Mouse (Mus musculus) 3134 (cell line): ENCODE results near the gene Spag16.
A peak's percentile ranks its signal among the peaks of the same experiment; 100 is the strongest.

Experiments used
- DNase-seq: peaks from one replicate; pipeline ENCODE4 v3.0.0-alpha.2; 2011; ENCODE audit warnings: low spot score; ENCODE audit not compliant: insufficient read length; ENCODE audit errors: extremely low read depth

The Spag16 gene

DNA sequence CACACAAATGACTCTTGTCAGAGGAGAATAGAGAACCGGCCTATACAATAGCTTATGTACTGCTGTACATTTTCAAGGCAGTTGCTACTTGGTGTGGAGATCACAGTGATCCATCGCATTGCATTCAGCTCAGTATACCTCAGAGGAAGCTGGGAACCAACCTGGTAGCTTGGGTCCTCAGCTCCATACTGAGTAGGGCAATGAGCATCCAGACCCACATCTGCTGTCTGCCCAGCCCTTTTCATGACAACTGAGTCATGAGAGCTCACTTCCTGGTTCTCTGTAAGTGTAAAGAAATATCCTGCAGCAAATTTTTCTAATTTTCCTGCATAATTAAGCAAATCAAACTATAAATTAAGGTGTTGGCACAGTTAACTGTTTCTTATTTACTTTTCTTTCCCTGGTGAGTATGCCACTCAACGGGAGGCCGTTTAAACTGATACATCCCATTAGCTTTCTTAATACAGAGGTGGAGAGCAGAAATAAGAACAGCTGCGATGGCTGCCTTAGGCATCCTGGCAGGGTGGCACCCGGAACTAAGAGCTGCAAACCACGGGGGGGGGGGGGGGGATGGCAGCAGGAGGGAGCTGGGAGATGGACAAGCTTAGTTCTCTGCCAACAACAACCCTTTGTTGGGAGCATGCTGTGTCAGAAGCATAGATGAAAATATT lies 255.6 kb downstream of the Spag16 start:
- no peak for DNase-seq

DNA sequence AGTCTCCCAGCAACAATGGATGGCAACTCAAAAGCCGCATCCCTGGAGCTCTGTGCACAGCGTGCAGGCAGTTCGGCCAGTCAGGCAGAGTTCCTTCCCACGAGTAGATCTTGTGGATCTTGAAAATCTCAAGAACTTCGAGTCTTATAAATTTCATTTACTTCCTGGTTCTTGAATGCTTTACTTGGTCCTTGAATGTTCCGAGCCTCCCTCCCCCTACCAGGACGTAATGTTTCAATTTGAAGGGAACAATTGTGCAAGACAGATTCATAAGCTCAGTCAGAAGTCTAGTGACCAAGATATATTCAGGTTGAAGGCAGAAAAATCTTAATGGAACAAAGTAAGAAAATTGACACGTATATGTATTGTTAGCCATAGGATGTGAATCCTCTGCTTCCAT lies 277.9 kb downstream of the Spag16 start:
- DNase-seq = no peak

DNA sequence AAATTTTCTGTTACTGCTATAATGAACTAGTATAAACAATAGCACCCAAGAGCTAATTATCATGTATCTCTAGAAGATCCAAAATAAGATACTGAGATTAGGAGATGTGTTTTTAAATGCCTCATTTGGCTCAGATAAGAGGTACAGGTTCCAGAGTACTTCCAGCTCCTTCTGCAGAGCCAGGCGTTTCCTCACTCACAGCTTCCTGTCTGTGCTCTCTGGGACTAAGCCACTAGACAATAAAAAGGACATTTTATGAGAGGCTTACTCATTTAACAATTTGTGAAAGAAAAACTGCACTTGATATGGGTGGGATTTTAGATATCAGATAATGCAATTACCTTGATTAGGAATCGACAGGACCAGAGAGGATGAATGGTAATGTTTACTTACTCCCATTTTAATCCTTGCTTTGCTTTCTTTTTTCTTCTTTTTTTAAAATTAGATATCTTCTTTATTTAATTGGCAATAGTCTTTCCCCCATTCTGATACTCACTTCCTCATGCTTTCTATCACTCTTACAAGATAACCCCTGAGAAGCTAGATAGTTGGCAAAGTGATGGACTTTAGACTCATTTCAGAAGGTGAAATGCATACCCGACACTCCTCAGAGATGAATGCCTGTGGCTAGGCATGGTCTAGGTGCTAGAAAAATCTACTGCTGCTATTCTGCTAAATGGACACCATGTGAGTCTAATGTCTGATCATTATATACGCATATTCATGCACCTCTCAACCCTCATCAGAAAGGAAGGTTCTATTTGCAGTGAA lies 289.6 kb downstream of the Spag16 start:
- no peak for DNase-seq

DNA sequence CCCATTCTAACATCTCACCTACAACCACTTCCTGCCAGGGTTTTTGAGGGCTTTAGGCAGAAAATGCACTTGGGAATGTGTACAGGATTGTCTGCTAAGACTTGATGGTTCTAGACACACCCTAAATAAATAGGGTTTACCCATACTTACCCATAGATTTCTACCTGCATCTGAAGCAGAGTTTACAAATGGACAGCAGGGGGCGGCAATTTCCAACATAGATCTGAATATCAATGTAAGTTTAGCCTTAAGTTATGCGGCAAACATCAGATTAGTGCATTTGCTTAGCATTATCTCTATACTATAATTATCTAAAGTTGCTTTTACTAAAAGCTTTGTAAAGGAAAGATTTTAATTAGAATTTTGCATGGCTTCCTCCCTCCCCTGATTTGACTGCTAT lies 301.3 kb downstream of the Spag16 start:
- DNase-seq = no peak

DNA sequence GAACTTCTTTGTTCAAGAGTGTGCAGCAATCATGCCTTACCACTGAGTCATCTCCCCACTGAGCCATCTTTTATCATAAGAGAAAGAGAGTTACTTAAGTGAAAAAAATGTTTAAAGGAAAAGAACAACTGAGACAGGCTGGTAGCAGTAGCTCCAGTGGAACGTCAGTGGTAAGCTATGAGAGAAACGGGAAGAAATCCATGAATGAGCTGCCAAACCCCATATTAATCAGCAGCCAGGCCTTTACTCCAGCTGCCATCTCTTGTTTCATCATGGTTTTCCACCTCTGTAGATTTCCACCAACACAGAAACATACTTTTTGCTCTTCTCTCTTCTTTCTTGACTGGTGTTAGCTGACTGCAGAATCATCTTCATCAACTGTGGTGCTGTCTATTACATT lies 308.8 kb downstream of the Spag16 start:
- DNase-seq = no peak

DNA sequence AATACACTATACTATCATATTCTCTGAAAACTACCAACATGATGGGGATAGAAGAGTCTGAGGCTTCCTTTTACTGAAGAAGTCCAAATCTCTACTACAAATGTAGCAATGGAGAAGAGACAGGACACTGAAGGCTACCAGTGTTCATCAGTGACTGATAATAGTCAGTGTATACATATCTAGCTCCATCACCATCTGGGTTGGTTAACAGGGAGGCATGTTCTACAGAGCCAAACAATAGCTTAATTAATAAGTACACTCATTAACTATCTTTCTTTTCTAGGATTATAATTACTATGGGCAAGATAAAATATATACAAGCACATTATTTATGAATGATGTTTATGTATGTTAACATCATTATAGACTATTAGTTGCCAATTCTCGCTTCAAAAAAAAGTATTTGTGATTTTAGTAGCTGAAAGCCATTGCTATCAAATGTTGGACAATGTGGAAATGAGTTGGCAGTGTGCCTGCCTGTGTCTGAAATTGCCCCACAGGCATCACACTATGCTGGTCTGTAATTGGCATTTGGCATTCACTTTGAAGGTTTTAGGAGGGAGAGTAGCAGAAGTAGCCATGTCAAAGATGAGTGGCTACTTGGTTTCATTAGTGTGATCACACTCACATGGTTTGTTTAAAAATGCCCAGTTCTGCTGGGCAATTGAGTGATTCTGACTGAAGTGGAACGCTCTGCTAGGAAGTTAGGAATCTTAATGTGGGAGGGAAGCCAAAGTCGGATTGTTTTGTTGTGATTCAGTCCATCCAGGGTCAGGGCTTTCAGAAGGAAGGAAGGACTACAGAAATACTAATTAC lies 338.8 kb downstream of the Spag16 start:
- no peak for DNase-seq

DNA sequence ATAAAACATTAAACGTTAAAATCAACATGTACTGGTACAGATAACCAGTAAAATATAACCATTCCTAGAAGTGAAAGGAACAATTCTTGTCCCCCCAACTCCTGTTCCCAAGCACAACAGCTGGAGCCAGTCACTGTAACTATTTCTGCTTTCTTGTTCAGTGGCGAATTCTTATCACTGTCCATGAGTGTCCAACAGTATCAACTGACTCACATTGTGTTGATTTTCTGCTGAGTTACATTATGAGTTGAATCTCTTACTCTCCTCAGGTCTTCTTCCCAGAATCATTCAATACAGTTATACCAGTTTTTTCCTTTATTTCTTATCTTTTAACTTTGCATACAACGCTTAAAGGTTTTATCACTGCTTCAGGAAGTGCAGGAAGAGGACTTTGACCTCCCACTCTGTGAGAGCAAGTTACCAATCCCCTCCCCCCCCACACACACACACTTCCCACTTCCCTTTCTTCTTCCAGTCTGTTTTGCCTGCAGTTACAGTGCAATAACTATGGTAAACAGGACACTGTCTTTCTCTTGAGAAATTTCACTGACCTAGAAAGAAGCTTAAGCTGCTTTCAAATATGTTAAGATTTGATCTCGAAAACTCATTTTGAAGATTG lies 353.5 kb downstream of the Spag16 start:
- DNase-seq = no peak

DNA sequence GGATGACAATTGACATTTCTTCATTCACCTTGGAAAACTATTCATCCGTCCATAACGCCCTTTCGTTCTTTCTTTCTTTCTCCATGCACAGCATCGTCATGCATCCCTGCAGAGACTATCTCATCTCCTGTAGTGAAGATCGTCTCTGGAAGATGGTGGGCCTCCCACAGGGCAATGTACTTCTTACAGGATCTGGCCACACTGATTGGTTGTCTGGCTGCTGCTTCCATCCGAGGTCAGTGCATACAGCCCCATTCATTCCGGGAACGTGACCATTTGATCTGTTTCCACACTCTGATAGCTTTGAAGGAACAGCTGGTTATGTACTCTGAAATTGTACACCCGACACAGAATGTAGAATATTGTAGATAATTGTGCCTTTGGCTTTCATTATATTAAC lies 438.0 kb downstream of the Spag16 start:
- no peak for DNase-seq

DNA sequence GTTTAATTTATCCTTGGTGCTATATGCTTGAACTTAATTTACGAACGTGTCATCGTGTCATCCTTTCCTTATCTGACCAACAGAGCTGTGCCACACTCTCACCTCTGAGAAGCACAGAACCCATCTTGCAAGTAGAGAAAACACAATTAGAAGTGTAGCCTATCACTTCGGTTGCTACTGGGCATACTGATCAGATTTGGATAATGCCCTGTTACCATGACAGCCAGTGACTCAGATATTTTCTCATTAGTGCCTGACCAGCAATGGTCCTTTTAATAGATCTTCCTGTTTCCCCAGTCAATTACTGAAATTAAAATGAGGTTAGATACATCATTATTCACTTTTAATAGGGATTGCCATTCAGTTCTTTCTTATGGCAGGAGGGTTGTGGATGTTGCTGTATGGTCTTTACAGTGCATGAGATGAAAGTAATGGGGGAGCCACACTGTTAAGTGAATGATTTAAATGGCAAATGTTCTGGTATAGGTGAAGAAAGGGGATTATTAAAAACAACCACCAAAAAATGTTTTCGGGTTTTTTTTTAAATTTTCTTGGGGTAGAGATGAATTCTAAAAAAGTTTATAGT lies 439.2 kb downstream of the Spag16 start:
- no peak for DNase-seq

DNA sequence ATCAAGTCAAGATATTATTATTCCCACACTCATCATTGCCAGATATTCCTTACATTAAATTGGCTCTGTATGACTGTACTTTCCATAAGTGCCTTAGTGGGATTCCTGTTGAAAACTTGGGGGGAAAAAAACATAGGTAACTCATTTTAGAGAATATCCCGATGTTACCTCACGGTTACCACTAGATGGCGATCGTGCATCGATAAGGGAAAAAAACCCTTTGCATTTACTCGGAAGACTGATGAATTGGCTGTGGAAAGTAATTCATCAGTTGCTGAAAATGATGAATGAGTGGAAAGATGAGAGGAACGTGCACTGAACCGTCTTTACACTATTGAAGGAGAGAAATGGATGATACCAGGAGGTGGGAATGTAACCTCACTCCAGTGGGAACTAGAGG lies 443.4 kb downstream of the Spag16 start:
- peak; percentile 1 for DNase-seq

DNA sequence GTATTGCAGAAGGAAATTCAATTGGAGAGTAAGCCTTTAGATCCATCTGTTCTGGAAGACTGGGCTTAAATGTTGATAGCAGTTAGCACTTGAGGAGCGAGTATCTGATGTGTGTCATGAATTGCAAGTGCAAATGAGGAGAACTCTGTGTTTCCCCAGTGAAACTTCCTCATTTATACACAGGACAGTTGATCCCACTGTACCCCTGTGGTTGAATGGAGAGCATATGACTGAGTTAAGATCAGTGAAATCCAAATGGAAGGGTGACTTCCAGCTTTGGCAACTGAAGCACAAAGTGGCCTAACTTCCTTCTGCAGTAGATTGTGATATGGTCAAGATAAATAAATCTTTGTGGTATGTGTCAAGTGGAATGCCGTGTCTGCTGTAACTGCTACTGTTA lies 446.0 kb downstream of the Spag16 start:
- DNase-seq = no peak

DNA sequence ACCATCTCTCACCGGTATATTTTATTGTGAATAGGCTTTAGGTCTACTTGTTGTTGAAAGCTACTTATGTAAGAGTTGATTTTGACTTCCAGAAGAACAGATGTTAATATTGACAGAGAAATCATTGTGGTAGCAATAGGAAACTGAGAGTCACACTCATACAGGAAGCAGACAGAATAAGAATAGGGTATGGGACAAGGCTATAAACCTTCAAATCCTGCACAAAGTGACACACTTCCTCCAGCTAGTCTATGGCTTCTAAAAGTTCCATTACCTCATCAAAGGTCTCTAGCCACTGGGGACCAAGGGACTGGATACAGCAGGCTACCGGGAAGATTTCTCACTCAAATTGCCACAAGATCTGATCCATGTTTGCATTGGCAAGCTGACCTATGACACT lies 452.5 kb downstream of the Spag16 start:
- no peak for DNase-seq

DNA sequence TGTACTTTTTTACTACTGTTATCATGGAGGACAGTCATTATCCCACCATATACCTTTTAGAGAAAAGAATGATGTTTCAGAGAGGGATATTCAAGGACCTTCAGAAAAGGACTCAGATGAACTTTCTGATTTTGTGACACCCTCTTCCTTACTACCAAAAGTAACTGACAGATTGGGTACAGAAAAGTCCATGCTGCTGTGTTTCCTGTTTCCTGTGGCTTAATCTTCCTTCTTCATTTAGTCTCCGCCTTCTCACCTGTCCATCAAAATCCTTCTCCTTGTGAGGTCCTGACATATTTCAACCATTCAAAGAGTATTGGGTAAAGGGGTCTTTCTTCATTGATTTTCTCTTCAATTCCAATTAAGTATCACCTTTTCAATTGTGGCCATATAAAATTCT lies 456.6 kb downstream of the Spag16 start:
- no peak for DNase-seq

DNA sequence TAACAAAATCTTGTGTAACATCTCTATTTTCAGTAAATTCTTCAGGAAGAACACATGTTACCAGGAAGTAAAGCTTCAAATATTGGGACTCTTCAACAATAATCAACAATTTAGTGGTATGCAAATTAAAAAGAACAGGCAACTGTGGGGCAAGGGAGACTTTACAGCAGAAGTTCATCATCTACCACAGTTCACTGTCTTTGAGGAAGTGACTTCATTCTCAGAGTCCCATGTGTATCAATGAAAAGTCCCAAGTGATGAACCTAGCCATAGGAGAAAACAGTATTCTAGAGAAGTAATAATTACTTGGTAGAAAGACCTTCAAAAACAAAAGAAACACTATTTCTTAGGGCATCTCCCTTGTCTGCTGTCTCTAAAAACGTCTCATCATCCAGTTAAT lies 457.4 kb downstream of the Spag16 start:
- DNase-seq = no peak

DNA sequence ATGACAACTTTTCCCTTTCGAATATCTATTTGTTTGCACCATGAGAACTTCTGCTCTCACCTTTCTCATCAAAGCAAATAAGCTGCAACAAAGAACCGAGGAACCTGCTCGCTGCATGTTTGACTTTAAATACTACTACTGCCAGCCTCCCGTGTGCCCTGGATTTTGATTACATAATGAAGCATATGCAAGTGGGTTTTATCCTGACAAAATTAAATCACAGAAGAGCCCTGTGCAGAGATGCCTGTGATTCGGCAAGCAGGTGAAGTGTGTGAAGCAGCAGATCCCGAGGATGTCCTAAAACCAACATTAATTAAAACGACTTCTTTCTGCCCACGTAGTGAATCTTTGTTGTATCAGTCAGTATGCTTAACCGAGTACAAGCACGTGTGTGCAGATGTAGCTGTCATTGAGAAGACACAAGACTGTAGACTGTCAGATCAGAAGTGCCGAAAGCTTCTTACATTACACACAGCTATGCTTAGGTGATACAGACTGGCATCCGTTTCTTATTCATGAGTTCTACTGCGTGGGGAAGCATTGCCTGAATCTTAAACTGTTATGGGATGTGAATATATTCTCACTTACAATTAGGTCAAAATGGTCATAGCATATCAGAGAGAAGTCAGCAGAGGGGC lies 489.5 kb downstream of the Spag16 start:
- no peak for DNase-seq

DNA sequence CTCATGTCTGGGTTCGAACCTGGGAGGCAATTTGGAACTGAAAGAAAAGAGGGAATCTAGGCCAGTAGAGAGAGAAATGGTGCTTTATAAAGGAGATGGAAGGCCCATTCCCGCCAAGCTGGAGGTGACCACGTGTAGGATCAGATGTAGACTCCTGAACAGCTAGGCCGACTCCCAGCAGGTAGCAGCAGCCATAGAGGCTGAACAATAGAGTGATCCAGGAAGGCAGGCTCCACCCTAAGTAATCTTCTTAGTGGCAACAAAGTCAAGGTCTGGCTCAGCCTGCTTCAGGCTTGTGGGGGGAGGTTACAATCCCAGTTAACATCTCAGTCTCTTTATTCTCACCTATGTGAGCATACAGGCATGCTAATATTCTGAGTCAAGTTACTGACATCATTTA lies 494.2 kb downstream of the Spag16 start:
- DNase-seq = no peak

DNA sequence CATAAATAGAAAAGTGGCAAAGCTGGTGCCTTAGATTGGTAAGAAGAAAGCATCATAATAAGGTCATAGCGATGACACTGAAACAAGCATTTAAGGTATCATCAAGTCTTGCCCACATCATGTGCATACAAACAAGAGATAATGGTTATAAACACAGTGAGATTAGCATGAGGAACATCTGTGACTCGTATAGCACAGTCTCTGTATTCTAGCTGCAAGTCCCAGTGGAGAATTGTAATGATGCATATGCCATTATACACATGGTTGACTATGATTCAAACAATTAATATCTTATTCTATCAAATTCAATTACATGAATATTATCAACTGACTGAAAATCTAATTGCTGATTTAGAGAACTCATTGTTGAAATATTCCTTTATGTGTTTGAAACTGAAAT lies 519.4 kb downstream of the Spag16 start:
- no peak for DNase-seq

DNA sequence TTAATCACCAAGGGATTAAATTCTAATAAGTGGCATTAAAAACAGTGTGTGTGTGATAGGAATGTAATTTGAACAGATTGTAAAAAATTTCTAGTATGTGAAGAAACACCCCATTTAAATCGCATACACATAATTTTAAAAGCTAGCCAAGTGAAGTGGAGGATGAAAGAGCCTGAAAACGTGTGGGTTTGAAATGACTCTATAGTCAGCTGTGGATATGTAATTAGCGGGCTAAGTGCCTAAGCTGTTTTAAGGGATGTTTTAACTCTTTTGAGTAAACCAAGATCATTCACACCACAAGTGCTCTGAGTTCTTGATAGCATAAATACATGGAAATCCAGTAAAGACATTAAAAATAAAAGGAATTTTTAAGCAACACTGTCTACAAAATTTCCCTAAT lies 524.6 kb downstream of the Spag16 start:
- DNase-seq = no peak

DNA sequence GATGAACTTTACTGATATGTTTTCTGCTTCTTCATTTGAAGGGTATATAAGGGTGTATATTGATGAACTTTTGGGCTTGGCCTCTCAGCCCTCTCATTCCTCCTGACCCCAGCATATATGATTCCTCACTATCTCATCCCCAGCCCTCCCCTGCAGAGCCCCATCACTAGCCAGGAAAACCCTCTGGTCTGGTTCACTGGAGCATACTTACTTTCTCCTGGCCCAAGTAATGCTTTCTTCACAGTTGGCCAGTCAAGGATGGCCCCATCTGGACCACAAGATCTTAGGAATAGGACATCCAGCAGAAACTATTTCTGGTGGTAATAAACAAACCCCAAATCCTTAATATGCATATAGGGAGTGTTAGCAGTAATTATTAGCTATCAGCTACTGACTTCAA lies 527.2 kb downstream of the Spag16 start:
- no peak for DNase-seq

DNA sequence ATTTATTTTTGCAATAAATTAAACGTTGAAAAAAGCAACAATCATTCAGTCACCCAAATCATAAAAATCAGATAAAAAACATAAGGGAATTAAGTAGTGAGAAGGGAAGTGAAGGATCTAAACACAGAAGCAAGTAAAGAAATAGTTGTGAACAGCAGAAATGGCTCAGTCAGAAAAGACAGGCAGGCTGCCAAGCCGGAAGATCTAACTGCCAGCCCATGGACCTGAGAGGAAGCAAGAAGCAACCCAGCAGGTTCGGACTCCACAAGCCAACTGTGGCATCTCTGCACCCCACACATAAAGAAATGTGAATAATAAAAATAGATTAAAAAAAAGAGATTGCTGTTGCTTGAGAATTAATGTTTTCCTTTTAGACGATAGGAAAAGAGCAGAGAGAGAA lies 545.0 kb downstream of the Spag16 start:
- DNase-seq = no peak
